Mouse (Mus musculus) kidney, adult 2 months (tissue): Measurements from ENCODE around the gene Pitx1. TPM values are rescaled to one million over a fixed set of nuclear protein-coding genes. Genes with fewer than 3 reads are reported as not detected.

ENCODE experiments used
- DNase-seq: peaks from one replicate; pipeline ENCODE4 v3.0.0; 2021
- H3K27ac ChIP-seq: fragments of 200-500 bp; 2 replicates; pipeline ENCODE4 v1.5.1; 2012; ENCODE audit warnings: low read depth, low read length, control low read depth, inconsistent platforms; ENCODE audit not compliant: insufficient read depth
- H3K27me3 ChIP-seq: fragments of 200-500 bp; replicated peaks from 2 replicates; pipeline ENCODE4 v1.6.1; 2012; ENCODE audit warnings: mild to moderate bottlenecking, moderate library complexity, low read length, inconsistent platforms; ENCODE audit not compliant: control insufficient read depth, insufficient read depth
- H3K36me3 ChIP-seq: fragments of 200-500 bp; 2 replicates; pipeline ENCODE4 v1.6.1; 2012; ENCODE audit warnings: mild to moderate bottlenecking, moderate library complexity, low read length, inconsistent platforms; ENCODE audit not compliant: control insufficient read depth, insufficient read depth
- H3K4me1 ChIP-seq: fragments of 200-500 bp; 2 replicates; pipeline ENCODE4 v1.6.1; 2011; ENCODE audit warnings: low read length; ENCODE audit not compliant: control insufficient read depth, insufficient read depth
- H3K4me3 ChIP-seq: fragments of 200-500 bp; 2 replicates; pipeline ENCODE4 v1.5.1; 2011; ENCODE audit warnings: mild to moderate bottlenecking, low read depth, low read length, control low read depth; ENCODE audit not compliant: insufficient read depth
- CTCF ChIP-seq: fragments of 200-500 bp; conservative IDR thresholded peaks from 2 replicates; pipeline ENCODE4 v1.5.1; 2011; ENCODE audit warnings: low read depth, mild to moderate bottlenecking, control low read depth, low read length, moderate library complexity, mixed read lengths; ENCODE audit not compliant: insufficient read depth, insufficient read length
- POLR2A ChIP-seq: fragments of 200-500 bp; IDR thresholded peaks from one replicate; pipeline ENCODE4 v1.6.1; 2011; ENCODE audit warnings: low read depth, low read length, control low read depth
- WGBS: fragments of 180-500 bp; shearing (Covaris S2); methylation state at CpG from one replicate; pipeline ENCODE4 v1.1.7; 2018; 5-methylcytosine and 5-hydroxymethylcytosine counted together
- polyA plus RNA-seq: library from polyadenylated mRNA; depleted of rRNA; stranded (reverse); fragments of >200 nt; gene quantifications from 2 replicates; pipeline ENCODE4 v1.2.3, GENCODE M21; 2012

Pitx1 gene
- polyA plus RNA-seq, 1 experiment, result 0.03 TPM

DNA sequence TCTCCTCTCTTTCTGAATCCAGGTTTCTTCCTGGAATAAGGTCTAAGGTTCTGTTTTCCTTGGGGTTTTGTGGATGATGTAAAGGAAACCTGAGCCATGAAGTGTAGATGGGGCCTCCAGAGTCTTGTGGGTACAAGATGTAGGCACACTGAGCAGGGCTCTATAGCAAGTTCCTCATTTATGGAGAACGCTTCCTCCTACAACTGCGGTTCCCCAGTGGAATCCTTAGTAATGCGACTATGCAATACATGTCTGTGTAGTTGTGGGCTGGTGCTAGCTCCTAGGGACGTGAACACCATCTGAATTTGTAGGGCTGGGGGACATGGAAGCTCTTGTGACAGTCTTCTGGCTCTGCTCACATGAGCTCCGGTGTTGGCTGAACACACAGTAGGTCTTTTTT lies 22.5 kb upstream of the Pitx1 start:
- 82% methylated on average over 5 of the region's 5 CpGs for WGBS
- no peak for DNase-seq
- H3K4me1 ChIP-seq, result no peaks in the 10 kb centered on the region
- no peak overlapping the region for H3K27ac ChIP-seq
- no peaks in the 10 kb centered on the region for H3K36me3 ChIP-seq
- TF ChIP-seq POLR2A (no peak), CTCF (no peak)
- no peak overlapping the region for H3K4me3 ChIP-seq
- no peaks in the 10 kb centered on the region for H3K27me3 ChIP-seq

DNA sequence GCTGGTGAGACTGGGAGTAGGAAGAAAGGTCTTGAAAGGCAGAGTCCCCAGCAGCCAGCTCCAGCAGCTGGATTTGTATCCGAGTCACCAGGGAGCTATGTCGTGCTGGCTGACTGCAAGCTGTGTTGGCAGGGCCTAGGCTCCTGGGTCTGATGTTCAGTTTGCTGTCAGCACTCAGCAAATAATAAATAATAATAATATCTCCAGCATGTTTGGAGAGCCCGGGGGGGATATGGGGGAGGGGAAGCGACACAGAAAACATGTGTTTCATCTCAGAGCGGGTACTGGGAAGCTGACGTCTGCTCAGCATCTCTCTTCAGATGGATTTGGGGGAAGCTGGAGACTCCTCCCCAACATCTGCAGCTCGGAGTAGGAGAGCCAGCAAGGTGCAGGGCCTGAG lies 19.8 kb upstream of the Pitx1 start:
- Histone ChIP-seq H3K27me3 (no peaks in the 10 kb centered on the region), H3K36me3 (no peaks in the 10 kb centered on the region), H3K4me3 (no peak overlapping the region), H3K27ac (no peak overlapping the region), H3K4me1 (no peaks in the 10 kb centered on the region)
- DNase-seq, result no peak
- WGBS, result 65% methylated on average over 7 of the region's 7 CpGs
- TF ChIP-seq CTCF (no peak), POLR2A (no peak)

DNA sequence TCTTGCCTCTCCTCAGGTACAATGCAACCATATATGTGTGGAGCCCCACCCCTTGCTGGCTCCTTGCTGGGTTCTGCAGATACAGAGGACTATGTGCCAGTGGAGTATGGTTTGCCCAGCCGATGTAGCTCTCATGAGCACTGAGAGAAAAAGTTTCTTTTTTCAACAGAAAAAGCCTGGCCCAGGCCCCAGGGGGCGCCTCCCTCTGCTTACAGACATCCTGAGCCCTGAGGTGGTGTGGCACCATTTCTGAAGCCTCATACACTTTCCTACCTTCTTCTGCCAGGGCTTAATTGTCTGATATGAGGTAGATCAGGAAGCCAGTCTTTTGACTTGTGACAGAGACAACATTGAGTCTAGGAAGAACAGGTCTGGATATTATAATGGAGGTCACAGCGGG lies 16.2 kb upstream of the Pitx1 start:
- H3K27me3 ChIP-seq, result no peaks in the 10 kb centered on the region
- 80% methylated on average over 3 of the region's 3 CpGs for WGBS
- no peak overlapping the region for H3K27ac ChIP-seq
- no peaks in the 10 kb centered on the region for H3K36me3 ChIP-seq
- no peak for DNase-seq
- no peaks in the 10 kb centered on the region for H3K4me1 ChIP-seq
- TF ChIP-seq CTCF (no peak), POLR2A (no peak)
- no peak overlapping the region for H3K4me3 ChIP-seq

DNA sequence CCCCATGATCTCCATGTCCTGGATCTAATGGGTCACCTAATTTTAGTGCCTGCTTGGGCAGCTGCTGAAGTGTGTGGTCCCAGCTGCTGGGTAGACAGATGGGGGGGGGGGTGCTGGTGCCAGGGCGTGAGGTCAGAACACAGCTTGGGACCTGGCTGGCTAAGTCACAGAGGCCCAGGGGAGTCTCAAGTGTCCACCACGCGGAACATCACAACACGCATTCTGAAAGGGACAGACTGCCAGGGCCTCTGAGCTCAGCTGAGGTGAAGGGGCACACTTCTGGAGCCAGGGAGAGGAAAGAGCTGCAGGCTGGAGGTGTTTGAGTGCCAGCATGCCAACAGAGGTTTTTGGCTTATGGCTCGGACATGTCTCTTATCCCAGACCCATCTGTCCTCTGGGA lies 14.7 kb upstream of the Pitx1 start:
- no peak overlapping the region for H3K4me3 ChIP-seq
- no peak for TF ChIP-seq POLR2A
- no peaks in the 10 kb centered on the region for H3K36me3 ChIP-seq
- no peaks in the 10 kb centered on the region for H3K4me1 ChIP-seq
- H3K27me3 ChIP-seq, result no peaks in the 10 kb centered on the region
- WGBS, result 69% methylated on average over 5 of the region's 5 CpGs
- no peak for DNase-seq
- H3K27ac ChIP-seq, result no peak overlapping the region

DNA sequence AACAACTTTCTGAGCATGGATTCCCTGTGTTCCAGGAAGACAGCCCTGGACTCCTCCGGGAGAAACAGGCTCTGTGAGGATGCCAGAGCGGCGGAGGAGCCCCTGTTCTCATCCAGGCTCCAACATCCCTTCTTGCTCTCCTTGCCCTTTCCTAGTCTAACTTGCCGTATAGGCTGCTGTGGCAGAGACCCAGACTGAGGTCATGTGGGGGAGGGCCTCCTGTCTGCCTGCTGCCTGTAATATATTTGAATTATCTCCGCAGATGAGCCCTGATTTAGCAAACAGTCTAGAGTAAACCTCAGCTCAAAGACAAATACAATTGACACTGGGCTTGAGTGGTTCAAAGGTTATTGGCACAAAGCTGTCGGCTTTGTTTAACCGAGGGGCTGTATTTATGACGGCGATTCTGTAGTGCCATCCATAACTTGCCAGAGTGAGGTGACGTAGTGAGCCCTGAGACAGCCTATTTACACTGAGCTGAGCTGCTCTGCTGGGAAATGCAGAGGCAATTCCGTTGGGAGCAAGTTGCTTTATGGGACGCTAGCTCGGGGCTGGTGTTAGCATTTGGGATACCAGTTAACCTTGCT lies 12.7 kb upstream of the Pitx1 start:
- WGBS, result 31% methylated on average over 13 of the region's 13 CpGs
- TF ChIP-seq POLR2A (no peak), CTCF (no peak)
- Histone ChIP-seq H3K27me3 (no peaks in the 10 kb centered on the region), H3K4me3 (no peak overlapping the region), H3K4me1 (no peaks in the 10 kb centered on the region), H3K36me3 (no peaks in the 10 kb centered on the region), H3K27ac (no peak overlapping the region)
- DNase-seq, result no peak

DNA sequence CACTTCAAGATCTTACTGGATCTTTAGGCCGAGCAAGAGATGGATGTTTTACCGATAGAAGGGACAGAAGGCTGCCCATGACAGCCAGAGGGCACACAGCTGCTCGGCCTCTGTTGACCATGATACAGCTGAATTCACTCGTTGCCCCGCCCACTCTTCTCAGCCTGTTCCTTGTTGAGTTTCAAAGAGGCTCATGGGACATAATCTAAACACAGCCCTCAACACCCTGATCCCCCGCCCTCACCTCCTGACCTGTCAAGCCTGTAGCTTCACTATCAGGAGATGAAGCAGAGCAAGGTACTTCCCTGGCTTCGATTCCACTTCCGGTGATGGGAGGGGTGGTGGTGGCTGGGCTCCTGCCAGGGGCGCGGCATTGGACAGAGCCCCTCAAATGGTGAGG lies 11.8 kb upstream of the Pitx1 start:
- Histone ChIP-seq H3K27ac (no peak overlapping the region), H3K27me3 (no peaks in the 10 kb centered on the region), H3K4me1 (no peaks in the 10 kb centered on the region), H3K4me3 (no peak overlapping the region), H3K36me3 (no peaks in the 10 kb centered on the region)
- no peak for TF ChIP-seq POLR2A
- WGBS, result 17% methylated on average over 10 of the region's 10 CpGs
- peak; percentile 7 for DNase-seq

DNA sequence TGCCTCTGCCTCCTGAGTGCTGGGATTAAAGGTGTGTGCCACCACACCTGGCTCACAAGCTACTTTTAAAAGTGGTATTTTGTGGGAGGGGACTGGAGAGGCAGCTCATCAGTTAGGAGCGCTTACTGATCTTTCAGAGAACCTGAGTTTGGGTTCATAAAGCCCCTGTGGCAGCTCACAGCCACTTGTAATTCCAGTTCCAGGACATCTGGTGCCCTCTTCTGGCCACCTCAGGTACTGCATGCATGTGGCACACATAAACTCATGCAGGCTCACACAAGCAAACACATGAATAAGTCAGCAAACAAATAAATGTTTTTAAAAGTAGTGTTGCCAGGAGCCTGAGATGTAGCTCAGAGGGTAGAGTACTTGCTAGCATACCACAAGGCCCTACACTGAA lies 7.7 kb upstream of the Pitx1 start:
- TF ChIP-seq CTCF, result peak; percentile 37; the same call in 1 of the 2 replicates
- no peak for TF ChIP-seq POLR2A
- H3K36me3 ChIP-seq, result no peaks in the 10 kb centered on the region
- H3K4me3 ChIP-seq, result no peak overlapping the region
- H3K4me1 ChIP-seq, result no peaks in the 10 kb centered on the region
- DNase-seq, result no peak
- no peaks in the 10 kb centered on the region for H3K27me3 ChIP-seq
- no peak overlapping the region for H3K27ac ChIP-seq
- 100% methylated on average over 1 of the region's 1 CpGs for WGBS

DNA sequence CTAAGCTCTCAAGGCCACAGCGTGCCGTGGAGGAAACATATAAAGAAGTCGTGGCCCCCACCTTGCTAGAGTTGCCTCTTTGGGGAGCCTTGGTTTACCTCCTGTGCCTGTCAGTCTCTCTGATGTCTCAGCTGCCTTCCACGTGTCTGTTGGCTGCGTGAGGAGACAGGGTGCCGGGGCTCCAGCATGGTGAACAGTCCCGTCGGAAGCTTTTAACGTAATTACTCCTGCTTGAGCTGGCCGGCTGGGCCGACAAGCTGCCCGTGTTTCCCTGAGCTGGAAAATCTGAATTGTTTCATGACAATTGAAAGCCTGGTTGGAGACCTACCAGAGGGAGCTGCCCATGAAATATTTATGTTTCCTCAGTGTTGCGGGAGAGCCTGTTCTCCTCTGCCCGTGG lies 4.2 kb upstream of the Pitx1 start:
- Histone ChIP-seq H3K27ac (no peak overlapping the region), H3K36me3 (no peaks in the 10 kb centered on the region), H3K4me1 (no peaks in the 10 kb centered on the region), H3K4me3 (no peak overlapping the region), H3K27me3 (peaks cover 10% of the 10 kb centered on the region; the same call in 1 of the 2 replicates)
- TF ChIP-seq CTCF (no peak), POLR2A (no peak)
- DNase-seq, result no peak
- 39% methylated on average over 14 of the region's 14 CpGs for WGBS
